Mouse (Mus musculus): ENCODE measurements around the gene Kif21b. TPM values are rescaled to one million over a fixed set of nuclear protein-coding genes. Genes with fewer than 3 reads are reported as not detected.
A peak's percentile ranks its signal among the peaks of the same experiment; 100 is the strongest.

Kif21b gene
- polyA plus RNA-seq, 2 experiments: 1.2 to 1.8 TPM

GRCm38 (mm10) chr1:136178741-136179140 lies 47.6 kb downstream of the Kif21b start:
- DNase-seq (ENCODE audit: low read depth in 3 of 3, low spot score in 3 of 3): peak in 2 of 3 experiments; percentile 45 to 53
- Histone ChIP-seq H3K4me2 (ENCODE audit: low read depth) (peak overlapping the region; percentile 37), H3K4me1 (replicated peaks; ENCODE audit: control insufficient read depth in 2 of 2, insufficient read depth in 2 of 2, low read length in 1 of 2) (peaks cover 40 to 57% of the 10 kb centered on the region in 2 experiments), H3K27me3 (ENCODE audit: control insufficient read depth, insufficient read depth, low read length) (no peaks in the 10 kb centered on the region), H3K27ac (peak overlapping the region; percentile 69), H3K9ac (replicated peaks) (no peak overlapping the region), H3K36me3 (replicated peaks; ENCODE audit: control insufficient read depth, insufficient read depth, low read depth) (no peaks in the 10 kb centered on the region), H3K9me3 (ENCODE audit: control insufficient read depth, low read length) (no peaks in the 10 kb centered on the region), H3K4me3 (ENCODE audit: insufficient read depth in 1 of 2, low read depth in 2 of 2, low read length in 2 of 2) (no peak overlapping the region)
- 7% methylated on average over 6 of the region's 6 CpGs for WGBS (ENCODE audit: insufficient replicate concordance)
- TF ChIP-seq CTCF (IDR thresholded peaks at IDR 0.05; ENCODE audit: low read depth): no peak
- peak; percentile 50; the same call in 1 of the 2 replicates for TF ChIP-seq EP300 (IDR thresholded peaks at IDR 0.05; ENCODE audit: low read depth)
- peak; percentile 65 for ATAC-seq (ENCODE audit: insufficient read depth)

GRCm38 (mm10) chr1:136179511-136180001 lies 48.4 kb downstream of the Kif21b start:
- no peaks in the 10 kb centered on the region for H3K27me3 ChIP-seq (ENCODE audit: control insufficient read depth, insufficient read depth, low read length)
- no peak overlapping the region for H3K4me3 ChIP-seq (ENCODE audit: insufficient read depth in 1 of 2, low read depth in 2 of 2, low read length in 2 of 2)
- 9% methylated on average over 2 of the region's 2 CpGs for WGBS (ENCODE audit: insufficient replicate concordance)
- peak overlapping the region; percentile 59 for H3K27ac ChIP-seq
- no peaks in the 10 kb centered on the region for H3K9me3 ChIP-seq (ENCODE audit: control insufficient read depth, low read length)
- ATAC-seq (ENCODE audit: insufficient read depth) (peak; percentile 88), DNase-seq (ENCODE audit: low read depth in 3 of 3, low spot score in 3 of 3) (peak; percentile 41 to 62 (median 58))
- H3K9ac ChIP-seq (replicated peaks): no peak overlapping the region
- H3K36me3 ChIP-seq (replicated peaks; ENCODE audit: control insufficient read depth, insufficient read depth, low read depth): no peaks in the 10 kb centered on the region
- no peak overlapping the region for H3K4me2 ChIP-seq (ENCODE audit: low read depth)
- TF ChIP-seq CTCF (IDR thresholded peaks at IDR 0.05; ENCODE audit: low read depth): no peak
- TF ChIP-seq EP300 (IDR thresholded peaks at IDR 0.05; ENCODE audit: low read depth): peak; percentile 85
- peaks cover 42 to 58% of the 10 kb centered on the region in 2 experiments for H3K4me1 ChIP-seq (replicated peaks; ENCODE audit: control insufficient read depth in 2 of 2, insufficient read depth in 2 of 2, low read length in 1 of 2)

GRCm38 (mm10) chr1:136190033-136190432 lies 58.8 kb downstream of the Kif21b start:
- 67% methylated on average over 5 of the region's 5 CpGs for WGBS (ENCODE audit: insufficient replicate concordance)
- H3K27me3 ChIP-seq (ENCODE audit: control insufficient read depth, insufficient read depth, low read length): no peaks in the 10 kb centered on the region
- no peak for TF ChIP-seq EP300 (IDR thresholded peaks at IDR 0.05; ENCODE audit: low read depth)
- TF ChIP-seq CTCF (IDR thresholded peaks at IDR 0.05; ENCODE audit: low read depth): no peak
- no peak overlapping the region for H3K27ac ChIP-seq
- H3K9me3 ChIP-seq (ENCODE audit: control insufficient read depth, low read length): no peaks in the 10 kb centered on the region
- no peak for DNase-seq (ENCODE audit: low read depth in 3 of 3, low spot score in 3 of 3)
- H3K4me2 ChIP-seq (ENCODE audit: low read depth): no peak overlapping the region
- no peak overlapping the region for H3K9ac ChIP-seq (replicated peaks)
- H3K4me3 ChIP-seq (ENCODE audit: insufficient read depth in 1 of 2, low read depth in 2 of 2, low read length in 2 of 2): no peak overlapping the region
- ATAC-seq (ENCODE audit: insufficient read depth): no peak
- no peaks in the 10 kb centered on the region for H3K36me3 ChIP-seq (replicated peaks; ENCODE audit: control insufficient read depth, insufficient read depth, low read depth)
- peaks cover 0 to 2% of the 10 kb centered on the region in 2 experiments; a peak in 2 of 4 replicates for H3K4me1 ChIP-seq (replicated peaks; ENCODE audit: control insufficient read depth in 2 of 2, insufficient read depth in 2 of 2, low read length in 1 of 2)

GRCm38 (mm10) chr1:136212803-136213202 lies 81.6 kb downstream of the Kif21b start, which contains the start of gene Mroh3:
Gene Mroh3, minus strand, starts transcription at chr1:136212828.
- no peaks in the 10 kb centered on the region for H3K36me3 ChIP-seq (replicated peaks; ENCODE audit: control insufficient read depth, insufficient read depth, low read depth)
- no peak within 1 kb of the TSS for H3K9ac ChIP-seq (replicated peaks)
- H3K4me2 ChIP-seq (ENCODE audit: low read depth): no peak within 1 kb of the TSS
- no peak within 1 kb of the TSS for H3K4me3 ChIP-seq (ENCODE audit: insufficient read depth in 1 of 2, low read depth in 2 of 2, low read length in 2 of 2)
- WGBS (ENCODE audit: insufficient replicate concordance): 20% methylated on average over 3 of the region's 3 CpGs
- H3K27me3 ChIP-seq (ENCODE audit: control insufficient read depth, insufficient read depth, low read length): no peaks in the 10 kb centered on the region
- H3K9me3 ChIP-seq (ENCODE audit: control insufficient read depth, low read length): no peaks in the 10 kb centered on the region
- peak; percentile 77 for TF ChIP-seq CTCF (IDR thresholded peaks at IDR 0.05; ENCODE audit: low read depth)
- TF ChIP-seq EP300 (IDR thresholded peaks at IDR 0.05; ENCODE audit: low read depth): no peak
- no peaks in the 10 kb centered on the region for H3K4me1 ChIP-seq (replicated peaks; ENCODE audit: control insufficient read depth in 2 of 2, insufficient read depth in 2 of 2, low read length in 1 of 2)
- no peak within 1 kb of the TSS for H3K27ac ChIP-seq
- no peak for DNase-seq (ENCODE audit: low read depth in 3 of 3, low spot score in 3 of 3)
- ATAC-seq (ENCODE audit: insufficient read depth): no peak

GRCm38 (mm10) chr1:136214304-136214703 lies 83.1 kb downstream of the Kif21b start:
- Histone ChIP-seq H3K9ac (replicated peaks) (no peak overlapping the region), H3K4me3 (ENCODE audit: insufficient read depth in 1 of 2, low read depth in 2 of 2, low read length in 2 of 2) (no peak overlapping the region), H3K9me3 (ENCODE audit: control insufficient read depth, low read length) (no peaks in the 10 kb centered on the region), H3K27ac (no peak overlapping the region), H3K4me1 (replicated peaks; ENCODE audit: control insufficient read depth in 2 of 2, insufficient read depth in 2 of 2, low read length in 1 of 2) (no peaks in the 10 kb centered on the region), H3K27me3 (ENCODE audit: control insufficient read depth, insufficient read depth, low read length) (no peaks in the 10 kb centered on the region), H3K4me2 (ENCODE audit: low read depth) (no peak overlapping the region), H3K36me3 (replicated peaks; ENCODE audit: control insufficient read depth, insufficient read depth, low read depth) (no peaks in the 10 kb centered on the region)
- no peak for TF ChIP-seq EP300 (IDR thresholded peaks at IDR 0.05; ENCODE audit: low read depth)
- TF ChIP-seq CTCF (IDR thresholded peaks at IDR 0.05; ENCODE audit: low read depth): no peak
- no peak for ATAC-seq (ENCODE audit: insufficient read depth)
- no peak for DNase-seq (ENCODE audit: low read depth in 3 of 3, low spot score in 3 of 3)
- WGBS (ENCODE audit: insufficient replicate concordance): 70% methylated on average over 15 of the region's 15 CpGs

Data from liver, embryonic 14.5 days (tissue).